Mouse (Mus musculus) heart, embryonic 11.5 days (tissue): ENCODE results near the gene Ncor2. TPM values are rescaled to one million over a fixed set of nuclear protein-coding genes. Genes with fewer than 3 reads are reported as not detected.

Source experiments
- ATAC-seq: fragments of 200-750 bp; cut with Nextera tagmentation; replicated peaks from 2 replicates; pipeline ENCODE4 v1.8.0; 2017; ENCODE audit warnings: moderate library complexity; ENCODE audit not compliant: insufficient number of reproducible peaks, low FRiP score, low TSS enrichment
- H3K27ac ChIP-seq: fragments of 300-500 bp; sonication (generic); 2 replicates; pipeline ENCODE4 v1.5.1; 2014; ENCODE audit warnings: mild to moderate bottlenecking, low read depth, low read length
- H3K27me3 ChIP-seq: fragments of 300-500 bp; sonication (generic); 2 replicates; pipeline ENCODE4 v1.6.1; 2014; ENCODE audit warnings: mild to moderate bottlenecking, low read length, mixed read lengths; ENCODE audit not compliant: control insufficient read depth, insufficient read depth
- H3K36me3 ChIP-seq: fragments of 300-500 bp; sonication (generic); 2 replicates; pipeline ENCODE4 v1.6.1; 2014; ENCODE audit warnings: mild to moderate bottlenecking, low read length, moderate library complexity, mixed read lengths; ENCODE audit not compliant: control insufficient read depth, insufficient read depth
- H3K4me1 ChIP-seq: fragments of 300-500 bp; sonication (generic); 2 replicates; pipeline ENCODE4 v1.6.1; 2014; ENCODE audit warnings: low read length; ENCODE audit not compliant: control insufficient read depth, insufficient read depth
- H3K4me2 ChIP-seq: fragments of 300-500 bp; sonication (generic); 2 replicates; pipeline ENCODE4 v1.6.1; 2014; ENCODE audit warnings: mild to moderate bottlenecking, moderate library complexity
- H3K4me3 ChIP-seq: fragments of 300-500 bp; sonication (generic); 2 replicates; pipeline ENCODE4 v1.5.1; 2014; ENCODE audit warnings: low read depth, low read length
- H3K9ac ChIP-seq: fragments of 300-500 bp; sonication (generic); 2 replicates; pipeline ENCODE4 v1.6.1; 2014; ENCODE audit warnings: mild to moderate bottlenecking, low read depth, low read length, moderate library complexity
- H3K9me3 ChIP-seq: fragments of 300-500 bp; sonication (generic); replicated peaks from 2 replicates; pipeline ENCODE4 v1.6.1; 2016; ENCODE audit warnings: low read length; ENCODE audit not compliant: control insufficient read depth
- WGBS: fragments of 180-500 bp; shearing (Covaris S2); extraction: QIAGEN DNeasy Blood & Tissue Kit; methylation state at CpG from one replicate; pipeline ENCODE4 v1.1.7; 2014; ENCODE audit not compliant: insufficient replicate concordance; 5-methylcytosine and 5-hydroxymethylcytosine counted together
- polyA plus RNA-seq: library from polyadenylated mRNA; unstranded; fragments of >200 nt; fragmentation: Nextera tagmentation; extraction: Ambion mirVana; gene quantifications from 2 replicates; pipeline ENCODE4 v1.2.1, GENCODE M21; 2014

The Ncor2 gene
- polyA plus RNA-seq, 1 experiment from 2014 or later = 18.8 TPM

DNA sequence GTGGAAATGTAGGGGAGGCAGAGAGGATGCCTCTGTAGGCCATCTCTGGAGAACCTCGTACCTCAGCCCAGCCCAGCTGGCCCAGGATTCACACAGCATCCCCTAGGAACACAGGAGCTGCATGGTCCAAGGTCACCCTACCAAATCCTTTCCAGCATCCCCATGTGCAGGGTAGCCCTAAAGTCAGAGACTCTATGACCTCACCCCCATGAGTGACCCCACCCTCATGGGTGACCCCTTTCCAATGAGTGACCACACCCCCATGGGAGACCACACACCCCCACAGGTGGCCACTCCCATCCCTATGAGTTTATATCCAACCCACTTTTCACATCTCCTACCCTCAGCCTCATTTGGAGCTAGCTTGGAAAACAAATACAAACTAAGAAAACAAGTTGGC lies 51.1 kb downstream of the Ncor2 start:
- Histone ChIP-seq H3K36me3 (no peaks in the 10 kb centered on the region), H3K27me3 (no peaks in the 10 kb centered on the region), H3K4me2 (no peak overlapping the region), H3K9me3 (no peaks in the 10 kb centered on the region), H3K9ac (no peak overlapping the region), H3K4me3 (no peak overlapping the region), H3K27ac (no peak overlapping the region), H3K4me1 (peaks cover 77% of the 10 kb centered on the region)
- 95% methylated on average over 1 of the region's 1 CpGs for WGBS
- no peak for ATAC-seq

DNA sequence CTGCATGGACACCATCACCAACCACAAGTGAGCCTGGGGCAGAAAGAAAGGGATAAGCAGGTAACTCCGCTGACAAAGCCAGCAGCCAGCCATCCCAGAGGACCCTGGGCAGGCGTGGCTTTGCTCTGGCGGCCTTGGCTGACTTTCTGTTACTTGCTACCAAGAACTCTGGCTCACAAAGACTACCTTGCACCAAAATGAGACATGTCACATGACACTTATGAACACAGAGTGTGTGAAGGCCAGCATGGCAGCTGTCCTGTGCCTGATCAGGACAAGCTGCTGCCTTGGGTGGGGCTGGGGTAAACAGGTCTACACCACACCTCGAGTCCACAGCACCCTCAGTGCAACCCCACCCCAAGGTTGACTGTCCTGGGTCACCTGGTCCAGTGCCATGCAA lies 51.6 kb downstream of the Ncor2 start:
- no peak for ATAC-seq
- Histone ChIP-seq H3K9me3 (no peaks in the 10 kb centered on the region), H3K36me3 (no peaks in the 10 kb centered on the region), H3K4me3 (no peak overlapping the region), H3K27ac (no peak overlapping the region), H3K4me2 (no peak overlapping the region), H3K9ac (no peak overlapping the region), H3K27me3 (no peaks in the 10 kb centered on the region), H3K4me1 (peaks cover 76% of the 10 kb centered on the region)
- WGBS = 82% methylated on average over 4 of the region's 4 CpGs

DNA sequence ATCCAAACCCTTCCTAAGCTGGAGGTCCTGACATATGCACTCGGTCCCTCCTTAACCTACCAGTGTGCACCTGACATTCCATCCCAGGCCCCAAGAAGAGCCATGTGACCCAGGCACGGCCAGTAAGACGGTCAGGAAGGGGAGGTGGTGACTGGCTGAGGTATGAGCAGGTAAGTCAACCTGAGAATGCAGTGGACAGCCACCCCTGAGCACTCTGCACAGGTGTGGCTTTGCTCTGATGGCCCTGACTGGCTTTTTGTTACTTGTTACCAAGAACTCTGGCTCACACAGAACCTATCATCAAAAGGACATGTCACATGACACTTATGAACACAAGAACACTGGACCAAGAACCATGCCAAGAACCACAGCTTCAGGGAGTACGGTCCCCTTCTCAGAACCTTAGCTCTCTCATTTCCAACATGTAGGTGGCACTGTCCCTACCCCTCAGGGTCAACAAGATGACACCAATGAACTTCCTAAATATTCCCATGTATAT lies 53.0 kb downstream of the Ncor2 start:
- Histone ChIP-seq H3K27ac (no peak overlapping the region), H3K9ac (no peak overlapping the region), H3K27me3 (no peaks in the 10 kb centered on the region), H3K36me3 (no peaks in the 10 kb centered on the region), H3K4me3 (no peak overlapping the region), H3K9me3 (no peaks in the 10 kb centered on the region), H3K4me2 (no peak overlapping the region), H3K4me1 (peaks cover 67% of the 10 kb centered on the region)
- 87% methylated on average over 4 of the region's 4 CpGs for WGBS
- ATAC-seq = no peak

DNA sequence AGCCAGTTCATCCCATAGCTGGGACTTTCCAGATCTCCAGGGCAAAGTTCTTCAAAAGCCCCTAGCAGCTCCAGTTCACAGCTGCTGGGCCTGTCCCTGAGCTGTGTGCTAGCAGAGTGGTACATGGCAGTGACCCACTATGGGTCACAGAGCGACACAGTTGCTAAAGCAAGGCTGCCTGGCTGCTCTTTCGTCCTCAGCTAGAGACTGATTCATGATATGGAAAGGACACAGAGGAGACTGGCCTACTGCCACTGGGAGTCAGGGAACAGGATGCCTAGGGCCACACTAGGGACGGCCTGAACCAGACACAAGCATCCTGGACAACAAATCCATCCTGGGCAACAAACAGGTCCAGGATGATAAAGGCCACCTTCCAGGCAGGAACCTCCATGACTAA lies 53.8 kb downstream of the Ncor2 start:
- peaks cover 66% of the 10 kb centered on the region for H3K4me1 ChIP-seq
- 0 out of 2 replicates have a peak overlapping the region, but pooled peaks have one; percentile 16 for H3K9ac ChIP-seq
- no peak overlapping the region for H3K4me3 ChIP-seq
- H3K4me2 ChIP-seq = no peak overlapping the region
- no peak overlapping the region for H3K27ac ChIP-seq
- ATAC-seq = no peak
- WGBS = 61% methylated on average over 3 of the region's 3 CpGs
- no peaks in the 10 kb centered on the region for H3K9me3 ChIP-seq
- no peaks in the 10 kb centered on the region for H3K36me3 ChIP-seq
- no peaks in the 10 kb centered on the region for H3K27me3 ChIP-seq

DNA sequence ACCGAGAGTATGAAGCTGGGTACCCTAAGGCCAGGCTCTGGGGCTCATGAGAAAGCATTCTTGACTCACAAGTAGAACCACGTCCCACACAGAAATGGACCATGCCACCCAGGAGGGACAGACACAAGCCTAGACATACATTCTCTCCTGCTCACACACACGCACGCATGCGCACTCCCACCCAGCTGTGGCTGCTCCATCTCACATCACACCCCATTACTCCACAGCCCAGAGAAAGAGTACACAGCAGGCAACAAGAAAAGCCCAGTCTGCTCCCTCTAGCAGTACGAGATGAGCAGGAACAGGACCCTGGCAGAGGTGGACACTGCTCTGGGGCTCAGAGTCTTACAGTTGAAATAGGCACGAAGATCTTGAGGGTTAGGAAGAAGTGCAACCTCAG lies 55.0 kb downstream of the Ncor2 start:
- no peaks in the 10 kb centered on the region for H3K9me3 ChIP-seq
- H3K9ac ChIP-seq = no peak overlapping the region
- 82% methylated on average over 7 of the region's 7 CpGs for WGBS
- peaks cover 54% of the 10 kb centered on the region for H3K4me1 ChIP-seq
- H3K4me2 ChIP-seq = no peak overlapping the region
- no peak overlapping the region for H3K4me3 ChIP-seq
- H3K27me3 ChIP-seq = no peaks in the 10 kb centered on the region
- no peak for ATAC-seq
- no peak overlapping the region for H3K27ac ChIP-seq
- peaks cover 4% of the 10 kb centered on the region for H3K36me3 ChIP-seq

DNA sequence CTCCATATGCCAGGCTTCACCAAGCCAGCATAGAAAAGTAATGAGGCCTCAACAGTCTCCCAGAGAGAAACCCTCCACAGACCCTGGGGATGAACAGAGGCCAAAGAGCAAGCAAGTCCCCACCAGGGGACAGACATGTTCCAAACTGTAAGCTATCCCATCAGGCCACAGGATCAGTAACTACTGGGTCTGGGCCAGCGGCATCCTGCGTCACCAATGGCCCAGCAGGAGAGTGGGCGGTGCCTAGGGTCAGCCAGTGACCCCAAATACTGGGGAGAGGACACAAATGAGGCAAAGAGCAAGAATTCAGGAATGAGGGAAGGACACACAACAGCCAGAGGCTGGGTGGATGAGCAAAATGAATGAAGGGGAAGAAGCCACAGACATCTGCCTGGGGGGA lies 55.8 kb downstream of the Ncor2 start:
- ATAC-seq = no peak
- WGBS = 55% methylated on average over 3 of the region's 3 CpGs
- Histone ChIP-seq H3K27me3 (no peaks in the 10 kb centered on the region), H3K4me3 (no peak overlapping the region), H3K9ac (no peak overlapping the region), H3K4me1 (peaks cover 47% of the 10 kb centered on the region), H3K4me2 (no peak overlapping the region), H3K27ac (no peak overlapping the region), H3K36me3 (peaks cover 10% of the 10 kb centered on the region), H3K9me3 (no peaks in the 10 kb centered on the region)

DNA sequence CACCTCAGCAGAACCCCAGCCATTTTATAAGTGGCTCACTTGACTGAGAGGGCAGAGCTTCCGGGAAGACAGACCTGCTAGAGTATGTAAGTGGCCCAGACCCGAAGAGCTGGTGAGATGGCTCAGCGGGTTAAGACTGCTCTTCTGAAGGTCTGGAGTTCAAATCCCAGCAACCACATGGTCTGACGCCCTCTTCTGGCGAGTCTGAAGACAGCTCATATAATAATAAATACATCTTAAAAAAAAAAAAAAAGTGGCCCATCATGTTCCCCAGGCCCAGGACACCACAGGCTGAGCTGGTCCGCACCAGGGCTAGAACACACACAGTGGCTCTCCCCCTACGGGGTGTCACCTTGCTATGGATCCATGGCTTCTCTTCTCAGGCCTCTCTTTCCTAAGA lies 56.5 kb downstream of the Ncor2 start:
- no peak for ATAC-seq
- peaks cover 40% of the 10 kb centered on the region for H3K4me1 ChIP-seq
- no peak overlapping the region for H3K4me2 ChIP-seq
- no peaks in the 10 kb centered on the region for H3K27me3 ChIP-seq
- H3K9me3 ChIP-seq = no peaks in the 10 kb centered on the region
- no peak overlapping the region for H3K27ac ChIP-seq
- 73% methylated on average over 7 of the region's 7 CpGs for WGBS
- no peak overlapping the region for H3K4me3 ChIP-seq
- peaks cover 10% of the 10 kb centered on the region for H3K36me3 ChIP-seq
- no peak overlapping the region for H3K9ac ChIP-seq

DNA sequence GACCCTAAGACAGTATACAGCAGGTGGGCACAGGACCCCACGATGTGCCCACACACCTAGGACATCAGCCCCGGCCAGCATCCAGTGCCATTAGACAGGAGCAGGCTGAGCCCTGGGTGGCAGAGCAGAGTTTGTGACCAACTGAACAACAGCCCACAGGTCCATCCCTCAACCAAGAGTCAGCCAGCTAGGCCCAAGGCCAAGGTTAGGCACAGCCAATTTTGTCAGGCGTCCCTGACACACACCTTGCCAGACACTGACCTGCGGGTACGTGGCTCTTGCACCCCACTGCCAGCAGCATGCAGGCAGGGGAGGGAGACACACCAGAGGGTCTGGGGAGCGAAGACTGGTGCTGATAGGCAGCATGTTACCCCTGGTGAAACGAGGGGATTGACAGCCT lies 57.0 kb downstream of the Ncor2 start:
- no peak for ATAC-seq
- WGBS = 87% methylated on average over 7 of the region's 7 CpGs
- H3K36me3 ChIP-seq = peaks cover 10% of the 10 kb centered on the region
- no peak overlapping the region for H3K9ac ChIP-seq
- H3K27ac ChIP-seq = no peak overlapping the region
- H3K9me3 ChIP-seq = no peaks in the 10 kb centered on the region
- no peaks in the 10 kb centered on the region for H3K27me3 ChIP-seq
- H3K4me2 ChIP-seq = no peak overlapping the region
- H3K4me1 ChIP-seq = peaks cover 38% of the 10 kb centered on the region
- no peak overlapping the region for H3K4me3 ChIP-seq

DNA sequence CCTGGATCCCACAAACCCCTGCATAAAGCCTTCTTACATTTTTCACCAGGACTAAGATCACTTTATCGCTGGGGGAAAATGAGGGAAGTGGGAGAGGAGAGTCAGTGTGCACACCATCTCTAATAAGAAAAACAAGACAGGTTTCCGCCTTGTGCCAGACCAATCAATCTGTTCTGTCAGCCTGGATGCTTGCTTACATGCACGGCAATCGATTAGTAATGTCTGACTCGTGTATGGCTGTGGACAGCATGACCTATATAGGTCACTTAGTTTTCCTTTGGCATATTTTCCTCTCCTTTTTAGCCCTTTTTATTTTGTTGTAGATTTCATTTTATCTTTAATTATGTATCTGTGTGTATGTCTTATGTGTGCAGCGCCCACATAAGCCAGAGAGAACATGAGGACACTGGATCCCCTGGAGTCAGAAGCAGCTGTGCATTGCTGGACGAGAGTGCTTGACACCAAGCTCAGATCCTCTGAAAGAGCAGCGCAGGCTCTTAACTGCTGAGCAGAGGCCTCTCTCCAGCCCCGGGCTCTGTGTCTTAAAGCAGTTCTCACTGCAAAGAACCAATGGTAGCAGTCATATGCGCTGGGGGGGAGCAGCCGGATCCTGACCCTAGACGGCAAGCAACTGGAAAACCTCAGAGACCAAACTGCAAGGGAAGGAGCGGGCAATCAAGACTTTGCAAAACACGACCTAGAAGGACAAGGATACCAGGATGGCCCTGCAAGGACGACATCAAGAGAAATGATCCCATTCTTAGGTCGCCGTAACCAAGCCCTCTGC lies 58.3 kb downstream of the Ncor2 start:
- WGBS = 78% methylated on average over 17 of the region's 17 CpGs

More for the DNA sequence above, 58.3 kb downstream of the Ncor2 start:
- H3K4me2 ChIP-seq = no peak overlapping the region
- H3K36me3 ChIP-seq = peaks cover 16% of the 10 kb centered on the region
- no peaks in the 10 kb centered on the region for H3K9me3 ChIP-seq
- no peak overlapping the region for H3K9ac ChIP-seq
- H3K27ac ChIP-seq = peak overlapping the region; percentile 41; the same call in 1 of the 2 replicates
- no peaks in the 10 kb centered on the region for H3K27me3 ChIP-seq
- peaks cover 34% of the 10 kb centered on the region for H3K4me1 ChIP-seq
- H3K4me3 ChIP-seq = no peak overlapping the region
- ATAC-seq = no peak
